Mouse (Mus musculus): ENCODE measurements around the gene Lad1.
A peak's percentile ranks its signal among the peaks of the same experiment; 100 is the strongest.

Gene Lad1

DNA sequence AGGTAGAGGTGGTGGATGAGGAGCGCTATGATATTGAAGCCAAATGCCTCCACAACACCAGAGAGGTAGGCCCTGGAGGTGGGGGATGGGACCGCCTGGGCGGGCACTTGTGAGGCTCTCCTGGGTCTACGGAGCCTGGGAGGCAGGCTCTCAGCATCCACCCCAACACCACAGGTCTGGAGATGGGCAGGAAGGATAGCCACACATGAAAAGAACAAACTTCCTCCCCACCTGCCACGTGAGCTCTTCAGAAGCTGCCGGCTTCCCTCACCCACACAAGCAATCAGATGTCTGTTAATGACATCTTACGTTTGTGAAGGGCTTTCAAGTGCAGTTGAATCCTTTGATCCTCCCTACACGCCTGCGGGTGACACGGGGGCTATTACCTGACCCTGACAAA is 10.9 kb upstream of the Lad1 start:
- no peak for DNase-seq (ENCODE audit: low read depth)

DNA sequence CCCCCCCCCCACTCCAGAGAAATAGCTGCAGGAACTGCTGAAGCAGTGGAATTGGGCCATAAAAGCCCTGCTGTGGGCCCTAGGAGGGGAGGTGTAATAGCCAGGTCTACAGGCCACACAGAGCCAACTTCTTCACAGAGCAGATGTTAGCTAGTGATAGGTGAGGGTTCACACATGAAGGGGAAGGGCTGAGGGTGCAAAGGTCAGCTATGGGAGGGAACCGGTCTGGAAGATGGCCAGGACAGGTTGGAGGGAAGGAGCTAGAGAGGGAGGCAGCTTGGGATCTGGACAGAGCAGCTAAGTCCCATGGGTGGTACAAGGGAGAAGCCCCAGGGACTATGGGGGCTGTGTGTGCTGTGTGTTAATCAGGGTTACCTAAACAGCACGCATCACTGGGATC is 8.2 kb upstream of the Lad1 start:
- no peak for DNase-seq (ENCODE audit: low read depth)

GRCm38 (mm10) chr1:135811016-135811646 is 7.3 kb upstream of the Lad1 start:
- peak; percentile 86 for DNase-seq (ENCODE audit: low read depth)

DNA sequence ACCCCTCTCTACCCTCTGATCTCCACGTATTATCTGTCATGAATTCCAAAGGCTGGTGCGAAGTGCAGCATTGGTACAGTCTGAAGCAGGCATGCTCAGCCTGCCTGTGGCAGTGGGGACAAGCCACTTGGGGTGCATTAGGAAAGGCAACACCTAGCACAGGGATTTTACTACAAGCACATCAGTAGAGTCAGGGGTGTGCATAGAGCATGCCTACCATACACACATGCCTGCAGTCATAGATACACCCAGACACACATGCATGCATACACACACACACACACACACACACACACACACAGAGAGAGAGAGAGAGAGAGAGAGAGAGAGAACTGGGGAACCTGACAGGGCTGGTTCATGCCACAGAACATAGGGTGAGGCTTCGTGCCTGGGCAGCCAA is 6.2 kb upstream of the Lad1 start:
- DNase-seq (ENCODE audit: low read depth) = no peak

DNA sequence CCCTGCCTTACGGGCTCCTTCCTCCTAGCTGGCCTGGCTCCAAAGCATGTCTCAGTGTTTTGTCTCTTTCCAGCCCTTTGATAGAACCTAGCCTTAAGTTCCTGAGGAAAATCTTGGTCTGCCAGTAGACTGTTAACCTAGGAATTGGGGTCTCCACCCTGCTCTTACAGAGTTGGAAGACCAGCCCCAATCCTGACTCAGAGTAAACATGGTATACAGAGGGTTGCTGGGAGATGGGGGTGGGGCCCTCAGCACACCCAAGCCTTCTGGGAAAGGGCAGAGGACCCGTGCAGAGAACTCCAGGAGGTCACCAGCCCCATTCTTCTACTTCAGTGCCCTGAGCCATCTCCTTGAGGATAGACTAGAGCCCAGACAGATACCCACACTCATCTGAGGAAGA is 5.8 kb upstream of the Lad1 start:
- DNase-seq (ENCODE audit: low read depth) = no peak

DNA sequence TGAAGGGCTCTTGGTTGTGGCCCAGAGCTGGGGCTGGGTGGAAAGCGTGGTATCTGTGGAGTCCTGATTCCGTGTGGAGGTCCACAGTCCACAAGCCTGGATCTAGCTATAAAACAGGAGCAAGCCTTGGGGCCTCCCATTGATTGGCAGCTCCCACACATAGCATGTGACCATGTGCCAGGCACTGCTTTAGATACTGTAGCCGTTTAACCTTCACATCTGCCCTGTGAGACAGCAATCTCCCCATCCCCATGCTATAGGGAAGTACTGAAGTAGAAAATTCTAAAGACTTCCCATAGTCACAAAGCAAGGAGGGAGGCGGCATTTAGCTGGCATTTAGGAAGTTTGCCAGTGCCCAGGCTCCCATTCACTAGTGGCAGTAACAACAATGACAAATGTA is 5.3 kb upstream of the Lad1 start:
- DNase-seq (ENCODE audit: low read depth) = no peak

DNA sequence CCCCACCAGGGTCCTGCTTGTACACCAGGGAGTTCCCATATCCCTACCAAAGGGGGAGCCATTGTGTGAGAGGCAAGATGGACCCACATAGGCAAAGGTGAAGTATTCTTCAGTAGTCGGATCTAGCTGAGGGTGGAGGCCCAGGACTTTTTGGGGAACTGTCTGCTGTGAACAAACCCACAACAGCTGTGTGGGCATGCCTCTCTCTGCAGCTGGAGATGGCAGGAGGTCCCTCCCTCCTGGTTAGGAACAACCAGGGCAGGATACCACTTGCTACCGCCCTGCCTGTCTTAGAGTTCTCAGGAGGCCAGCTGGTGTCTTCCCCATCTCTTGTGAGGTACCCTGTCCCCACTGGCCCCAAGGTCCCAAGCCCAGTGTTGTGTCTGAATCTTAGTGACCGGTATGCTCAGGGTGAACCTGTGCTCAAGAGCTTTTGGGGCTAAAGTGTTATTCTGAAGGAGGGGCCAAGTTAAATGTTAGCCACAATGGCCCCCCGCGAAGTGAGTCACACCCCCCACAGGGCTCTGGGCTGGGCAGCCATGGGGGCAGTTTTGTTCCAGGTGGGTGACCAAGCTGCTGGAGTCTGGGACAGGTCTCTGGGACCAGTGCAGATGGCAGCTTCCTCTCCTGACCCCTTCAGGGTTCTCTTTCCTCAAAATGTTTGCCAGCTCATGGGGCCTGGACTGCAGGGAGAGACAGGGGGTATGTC is 4.6 kb upstream of the Lad1 start:
- no peak for DNase-seq (ENCODE audit: low read depth)

DNA sequence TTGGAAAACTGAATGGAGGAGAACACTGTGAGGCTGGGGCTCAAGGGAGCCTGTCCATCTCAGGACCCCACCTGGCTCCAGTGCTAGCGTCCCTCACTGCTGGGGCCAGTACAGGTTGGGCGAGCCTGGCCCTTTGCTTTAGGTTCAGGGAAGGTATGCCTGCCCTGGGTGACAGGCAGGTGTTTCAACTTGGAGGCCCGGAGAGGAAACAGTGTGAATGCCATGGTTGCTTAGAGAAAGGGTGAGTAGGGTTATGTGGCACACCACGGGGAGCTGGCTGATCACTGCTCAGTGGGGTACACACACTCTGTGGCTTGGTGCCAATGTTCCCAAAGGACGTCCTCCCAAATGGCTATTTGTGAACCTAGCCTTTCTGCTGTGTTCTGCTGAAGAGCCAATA is 3.9 kb upstream of the Lad1 start:
- no peak for DNase-seq (ENCODE audit: low read depth)

DNA sequence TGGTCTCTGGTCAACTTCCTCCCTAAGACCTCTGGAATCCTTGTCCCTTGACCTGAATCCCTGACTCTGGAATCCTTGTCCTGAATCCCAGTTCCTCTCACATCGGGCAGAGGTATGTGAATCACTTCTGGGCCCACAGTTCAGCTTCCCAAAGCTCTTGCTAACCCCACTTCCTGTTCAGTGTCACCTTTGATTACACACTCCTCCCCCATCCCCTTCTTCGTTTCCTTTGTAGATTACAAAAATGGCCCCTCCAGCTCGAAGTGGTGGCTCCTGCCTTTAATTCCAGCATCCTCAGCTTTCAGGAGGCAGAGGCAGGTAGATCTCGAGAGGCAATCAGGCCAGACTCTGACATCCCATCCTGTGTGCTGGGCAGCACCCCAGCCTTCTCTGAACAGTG is 803 bp upstream of the Lad1 start:
- no peak for DNase-seq (ENCODE audit: low read depth)

GRCm38 (mm10) chr1:135820071-135820470 is 1.7 kb downstream of the Lad1 start:
- no peak for DNase-seq (ENCODE audit: low read depth)

- DNase-seq (ENCODE audit: low read depth) = no peak
Observed at GRCm38 (mm10) chr1:135820736-135821364, 2.5 kb downstream of the Lad1 start.

- no peak for DNase-seq (ENCODE audit: low read depth)
Observed at GRCm38 (mm10) chr1:135821780-135822179, 3.4 kb downstream of the Lad1 start.

DNA sequence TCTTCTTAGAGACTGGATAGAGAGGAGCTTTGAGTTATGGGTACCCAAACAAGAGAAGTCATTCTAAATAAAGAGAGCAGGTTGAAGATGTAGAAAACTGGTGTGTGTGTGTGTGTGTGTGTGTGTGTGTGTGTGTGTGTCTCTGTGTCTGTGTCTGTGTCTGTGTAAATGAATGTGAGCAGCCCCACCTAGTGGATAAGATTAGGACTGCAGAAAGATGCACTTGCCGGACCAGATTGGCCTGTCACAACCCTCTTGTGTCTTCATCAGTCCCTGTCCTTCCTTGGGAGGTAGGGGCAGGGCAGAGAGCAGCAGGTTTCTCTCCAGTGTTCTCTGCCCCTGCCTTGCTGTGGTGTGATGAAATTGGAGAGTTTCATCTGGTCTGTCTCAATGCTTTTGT is 10.5 kb downstream of the Lad1 start:
- peak; percentile 84 for DNase-seq (ENCODE audit: low read depth)

- DNase-seq (ENCODE audit: low read depth) = no peak
Observed at GRCm38 (mm10) chr1:135834206-135834859, 15.9 kb downstream of the Lad1 start.

DNA sequence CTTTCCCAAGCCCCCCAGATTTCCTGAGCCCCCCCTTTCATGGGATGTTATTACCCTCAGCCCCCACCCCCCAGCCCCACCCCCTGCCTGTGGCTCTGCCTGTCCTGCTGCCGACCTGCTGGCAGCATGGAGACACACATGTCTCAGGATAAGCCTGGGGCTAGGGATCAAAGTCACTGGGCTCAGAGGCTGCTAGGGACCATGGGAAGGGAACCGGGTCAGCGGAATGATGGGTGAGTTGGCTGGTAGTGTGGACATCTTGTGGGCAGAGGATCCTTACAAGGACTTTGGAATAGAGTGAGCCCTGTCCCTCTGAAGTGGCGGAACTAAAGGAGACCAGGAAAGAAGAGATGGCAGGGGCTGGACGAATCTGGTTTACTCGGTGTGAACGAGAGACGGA is 16.6 kb downstream of the Lad1 start:
- DNase-seq (ENCODE audit: low read depth) = no peak

- no peak for DNase-seq (ENCODE audit: low read depth)
Observed at GRCm38 (mm10) chr1:135835716-135836483, 17.5 kb downstream of the Lad1 start, which contains the start of gene Tnnt2. Tnnt2 (plus strand) TSS chr1:135836354.

DNA sequence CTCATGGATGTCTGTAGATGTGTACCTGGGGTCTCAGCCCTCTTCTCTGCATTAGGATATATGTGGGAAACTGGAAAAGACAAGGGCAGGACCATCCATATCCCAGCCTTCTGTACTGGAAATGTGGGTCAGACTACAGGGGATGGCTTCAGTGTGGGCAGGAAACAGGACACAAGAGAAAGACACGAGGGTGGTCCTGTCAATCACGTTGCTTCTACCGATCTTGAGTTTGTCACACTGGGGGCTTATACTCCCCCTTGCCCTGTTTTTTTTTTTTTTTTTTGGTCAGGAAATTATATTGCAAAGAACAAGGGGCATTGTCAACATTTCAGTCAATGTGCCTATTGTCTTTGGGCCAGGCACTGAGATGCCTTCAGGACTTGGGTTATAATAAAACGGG is 20.2 kb downstream of the Lad1 start:
- no peak for DNase-seq (ENCODE audit: low read depth)

DNA sequence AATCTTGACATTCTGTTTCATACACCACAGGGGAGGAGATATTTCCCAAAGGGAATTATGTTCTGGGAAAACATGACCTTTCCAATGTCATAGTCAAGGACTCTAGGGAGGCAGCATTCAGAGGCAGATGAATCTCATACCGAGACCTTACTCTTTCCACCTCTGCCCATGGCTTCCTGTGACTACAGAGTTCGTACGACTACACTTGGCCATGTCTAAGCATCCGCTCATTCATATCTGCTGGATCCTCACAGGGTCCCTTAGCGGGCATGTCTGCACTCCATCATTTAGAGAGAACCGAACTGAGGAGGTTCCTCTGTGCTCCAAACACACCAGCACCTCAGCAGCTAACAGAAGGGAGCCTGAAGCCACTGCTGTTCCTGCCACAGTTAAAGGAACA is 20.7 kb downstream of the Lad1 start:
- no peak for DNase-seq (ENCODE audit: low read depth)

- no peak for DNase-seq (ENCODE audit: low read depth)
Observed at GRCm38 (mm10) chr1:135840675-135841395, 22.4 kb downstream of the Lad1 start.

DNA sequence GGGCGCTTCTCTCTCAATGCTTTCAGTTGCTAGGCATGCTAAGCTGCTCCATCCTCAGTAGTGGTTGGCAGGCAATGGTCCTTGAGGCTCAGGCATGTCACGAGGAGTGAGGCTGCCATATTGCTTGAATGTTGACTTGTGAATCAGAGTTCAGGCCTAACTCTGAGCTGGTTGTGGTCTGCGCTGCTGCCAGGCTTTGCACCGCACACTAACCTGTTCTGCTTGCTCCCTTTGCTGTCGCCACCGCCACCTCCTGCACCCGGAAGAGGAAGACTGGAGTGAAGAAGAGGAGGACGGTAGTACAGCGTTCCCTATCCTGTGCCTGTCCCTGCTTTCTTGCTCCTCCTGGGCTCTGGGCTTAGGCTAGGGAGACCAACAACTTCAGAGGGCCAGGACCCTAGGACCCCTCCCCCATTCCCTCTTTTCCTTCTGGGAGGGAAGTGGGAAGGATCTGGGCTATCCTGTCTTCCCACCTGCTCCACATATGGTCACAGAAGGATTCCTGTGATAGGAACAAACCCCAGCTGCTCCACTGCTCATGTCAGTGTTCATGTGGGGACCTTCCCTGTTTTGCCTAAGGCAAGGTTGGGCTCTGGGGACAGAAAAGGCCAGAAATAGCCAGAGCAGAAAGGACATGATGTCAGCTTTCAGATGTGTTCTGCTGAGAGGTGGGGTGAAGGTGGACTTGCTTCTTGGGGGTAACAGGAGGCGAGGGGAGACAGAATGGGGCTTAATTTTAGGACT is 25.3 kb downstream of the Lad1 start:
- no peak for DNase-seq (ENCODE audit: low read depth)

- DNase-seq (ENCODE audit: low read depth) = peak; percentile 65
Observed at GRCm38 (mm10) chr1:135844481-135844880, 26.1 kb downstream of the Lad1 start.
